Mouse (Mus musculus): Measurements from ENCODE around the gene Arhgef15.
"Not testable (repeated sequence)": the region's sequence is repeated elsewhere in the genome, so short reads cannot be mapped to it uniquely, and the experiment has no call there.

DNA sequence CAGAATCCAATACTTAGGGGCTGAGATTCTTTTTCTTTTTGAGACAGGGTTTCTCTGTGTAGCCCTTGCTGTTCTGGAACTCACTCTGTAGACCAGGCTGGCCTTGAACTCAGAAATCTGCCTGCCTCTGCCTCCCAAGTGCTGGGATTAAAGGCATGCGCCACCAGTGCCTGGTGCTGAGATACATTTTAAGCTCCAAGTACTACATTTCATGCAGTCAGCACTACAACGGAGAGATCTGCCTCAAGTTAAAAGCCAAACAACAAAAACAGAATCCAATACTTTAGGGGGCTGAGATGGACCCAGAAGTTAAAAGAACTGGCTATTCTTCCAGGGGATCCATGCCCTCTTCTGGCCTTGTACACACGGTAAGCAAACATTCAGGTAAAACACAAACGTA is 45.5 kb upstream of the Arhgef15 start:
- not testable (repeated sequence) for TF ChIP-seq GATA1 (IDR thresholded peaks at IDR 0.05; ENCODE audit: borderline replicate concordance, low read length); FLI1 (IDR thresholded peaks at IDR 0.05; ENCODE audit: low read length)

Data from megakaryocyte, embryonic 14.5 days (primary cell).